Mouse (Mus musculus) hindbrain, embryonic 15.5 days (tissue): Measurements from ENCODE around the gene Kcnq4. TPM values are rescaled to one million over a fixed set of nuclear protein-coding genes. Genes with fewer than 3 reads are reported as not detected.

Experiments
- ATAC-seq: fragments of 200-750 bp; cut with Nextera tagmentation; 2 replicates; pipeline ENCODE4 v1.8.0; 2017; ENCODE audit warnings: low read depth, moderate number of reproducible peaks, moderate TSS enrichment; ENCODE audit not compliant: low FRiP score
- H3K27ac ChIP-seq: fragments of 300-500 bp; sonication (generic); replicated peaks from 2 replicates; pipeline ENCODE4 v1.5.1; 2015; ENCODE audit warnings: mild to moderate bottlenecking, inconsistent platforms
- H3K27me3 ChIP-seq: fragments of 300-500 bp; sonication (generic); 2 replicates; pipeline ENCODE4 v1.6.1; 2015; ENCODE audit warnings: control low read depth, inconsistent platforms
- H3K36me3 ChIP-seq: fragments of 300-500 bp; sonication (generic); 2 replicates; pipeline ENCODE4 v1.6.1; 2015; ENCODE audit warnings: control low read depth, inconsistent platforms
- H3K4me1 ChIP-seq: fragments of 300-500 bp; sonication (generic); replicated peaks from 2 replicates; pipeline ENCODE4 v1.6.1; 2015; ENCODE audit warnings: control low read depth, inconsistent platforms
- H3K4me2 ChIP-seq: fragments of 300-500 bp; sonication (generic); 2 replicates; pipeline ENCODE4 v1.6.1; 2015; ENCODE audit warnings: moderate library complexity, mild to moderate bottlenecking, inconsistent platforms
- H3K4me3 ChIP-seq: fragments of 300-500 bp; sonication (generic); 2 replicates; pipeline ENCODE4 v1.5.1; 2015; ENCODE audit warnings: mild to moderate bottlenecking, inconsistent platforms
- H3K9ac ChIP-seq: fragments of 300-500 bp; sonication (generic); 2 replicates; pipeline ENCODE4 v1.6.1; 2015; ENCODE audit warnings: inconsistent platforms
- H3K9me3 ChIP-seq: fragments of 300-500 bp; sonication (generic); 2 replicates; pipeline ENCODE4 v1.6.1; 2016; ENCODE audit warnings: control low read depth, inconsistent platforms
- WGBS: fragments of 180-500 bp; shearing (Covaris S2); methylation state at CpG from one replicate; pipeline ENCODE4 v1.1.7; 2015; 5-methylcytosine and 5-hydroxymethylcytosine counted together
- polyA plus RNA-seq: library from polyadenylated mRNA; unstranded; fragments of >200 nt; fragmentation: Nextera tagmentation; extraction: Ambion mirVana; gene quantifications from 2 replicates; pipeline ENCODE4 v1.2.1, GENCODE M21; 2015

The Kcnq4 gene
- polyA plus RNA-seq, 1 experiment from 2014 or later, result 7.0 TPM

- Histone ChIP-seq H3K4me2 (no peak overlapping the region), H3K27me3 (0 out of 2 replicates have a peak, but pooled peaks cover 5% of the 10 kb centered on the region), H3K36me3 (no peaks in the 10 kb centered on the region), H3K27ac (no peak overlapping the region), H3K4me1 (peaks cover 21% of the 10 kb centered on the region), H3K9ac (no peak overlapping the region), H3K4me3 (no peak overlapping the region), H3K9me3 (no peaks in the 10 kb centered on the region)
- WGBS, result 44% methylated on average over 5 of the region's 5 CpGs
- no peak for ATAC-seq
Measured at GRCm38 (mm10) chr4:120719152-120719551, 29.3 kb downstream of the Kcnq4 start.

GRCm38 (mm10) chr4:120717591-120717990 lies 30.8 kb downstream of the Kcnq4 start:
- Histone ChIP-seq H3K4me1 (peaks cover 32% of the 10 kb centered on the region), H3K4me3 (no peak overlapping the region), H3K4me2 (no peak overlapping the region), H3K9ac (no peak overlapping the region), H3K27ac (no peak overlapping the region), H3K27me3 (0 out of 2 replicates have a peak, but pooled peaks cover 5% of the 10 kb centered on the region), H3K36me3 (no peaks in the 10 kb centered on the region), H3K9me3 (no peaks in the 10 kb centered on the region)
- 65% methylated on average over 8 of the region's 8 CpGs for WGBS
- ATAC-seq, result no peak

GRCm38 (mm10) chr4:120716765-120717164 lies 31.6 kb downstream of the Kcnq4 start:
- Histone ChIP-seq H3K9me3 (no peaks in the 10 kb centered on the region), H3K27me3 (0 out of 2 replicates have a peak, but pooled peaks cover 5% of the 10 kb centered on the region), H3K27ac (no peak overlapping the region), H3K4me2 (peak overlapping the region; percentile 74), H3K4me1 (peaks cover 32% of the 10 kb centered on the region), H3K9ac (peak overlapping the region; percentile 28; the same call in 1 of the 2 replicates), H3K36me3 (no peaks in the 10 kb centered on the region), H3K4me3 (peak overlapping the region; percentile 38)
- WGBS, result 27% methylated on average over 12 of the region's 12 CpGs
- ATAC-seq, result no peak

- Histone ChIP-seq H3K4me2 (peak overlapping the region; percentile 74), H3K9ac (peak overlapping the region; percentile 28; the same call in 1 of the 2 replicates), H3K27ac (no peak overlapping the region), H3K9me3 (no peaks in the 10 kb centered on the region), H3K4me1 (peaks cover 32% of the 10 kb centered on the region), H3K27me3 (0 out of 2 replicates have a peak, but pooled peaks cover 5% of the 10 kb centered on the region), H3K4me3 (peak overlapping the region; percentile 38), H3K36me3 (no peaks in the 10 kb centered on the region)
- peak; percentile 82 for ATAC-seq
- WGBS, result 2% methylated on average over 12 of the region's 12 CpGs
Measured at GRCm38 (mm10) chr4:120716141-120716571, 32.3 kb downstream of the Kcnq4 start.

- H3K4me3 ChIP-seq, result no peak overlapping the region
- no peak overlapping the region for H3K9ac ChIP-seq
- no peak for ATAC-seq
- H3K36me3 ChIP-seq, result no peaks in the 10 kb centered on the region
- H3K27ac ChIP-seq, result no peak overlapping the region
- H3K27me3 ChIP-seq, result 0 out of 2 replicates have a peak, but pooled peaks cover 5% of the 10 kb centered on the region
- H3K9me3 ChIP-seq, result no peaks in the 10 kb centered on the region
- WGBS, result 58% methylated on average over 6 of the region's 6 CpGs
- H3K4me2 ChIP-seq, result no peak overlapping the region
- peaks cover 32% of the 10 kb centered on the region for H3K4me1 ChIP-seq
Measured at GRCm38 (mm10) chr4:120713856-120714497, 34.4 kb downstream of the Kcnq4 start.

- Histone ChIP-seq H3K27me3 (0 out of 2 replicates have a peak, but pooled peaks cover 5% of the 10 kb centered on the region), H3K9ac (no peak overlapping the region), H3K4me2 (no peak overlapping the region), H3K9me3 (no peaks in the 10 kb centered on the region), H3K4me1 (peaks cover 32% of the 10 kb centered on the region), H3K27ac (no peak overlapping the region), H3K36me3 (no peaks in the 10 kb centered on the region), H3K4me3 (no peak overlapping the region)
- WGBS, result 87% methylated on average over 6 of the region's 6 CpGs
- no peak for ATAC-seq
Measured at GRCm38 (mm10) chr4:120713021-120713420, 35.4 kb downstream of the Kcnq4 start.

GRCm38 (mm10) chr4:120712236-120712635 lies 36.2 kb downstream of the Kcnq4 start:
- no peak overlapping the region for H3K27ac ChIP-seq
- no peak for ATAC-seq
- 60% methylated on average over 12 of the region's 12 CpGs for WGBS
- H3K4me1 ChIP-seq, result peaks cover 32% of the 10 kb centered on the region
- no peak overlapping the region for H3K4me2 ChIP-seq
- H3K36me3 ChIP-seq, result no peaks in the 10 kb centered on the region
- H3K9me3 ChIP-seq, result no peaks in the 10 kb centered on the region
- no peak overlapping the region for H3K4me3 ChIP-seq
- 0 out of 2 replicates have a peak, but pooled peaks cover 5% of the 10 kb centered on the region for H3K27me3 ChIP-seq
- H3K9ac ChIP-seq, result no peak overlapping the region

- Histone ChIP-seq H3K27me3 (peaks cover 16% of the 10 kb centered on the region), H3K36me3 (no peaks in the 10 kb centered on the region), H3K4me2 (no peak overlapping the region), H3K27ac (no peak overlapping the region), H3K9me3 (no peaks in the 10 kb centered on the region), H3K4me1 (no peaks in the 10 kb centered on the region), H3K4me3 (no peak overlapping the region), H3K9ac (no peak overlapping the region)
- WGBS, result 94% methylated on average over 2 of the region's 2 CpGs
- no peak for ATAC-seq
Measured at GRCm38 (mm10) chr4:120702511-120702910, 45.9 kb downstream of the Kcnq4 start.

GRCm38 (mm10) chr4:120702056-120702455 lies 46.4 kb downstream of the Kcnq4 start:
- H3K4me3 ChIP-seq, result no peak overlapping the region
- H3K4me1 ChIP-seq, result no peaks in the 10 kb centered on the region
- H3K36me3 ChIP-seq, result no peaks in the 10 kb centered on the region
- H3K4me2 ChIP-seq, result no peak overlapping the region
- H3K27ac ChIP-seq, result no peak overlapping the region
- no peaks in the 10 kb centered on the region for H3K9me3 ChIP-seq
- ATAC-seq, result no peak
- peaks cover 17% of the 10 kb centered on the region for H3K27me3 ChIP-seq
- H3K9ac ChIP-seq, result no peak overlapping the region
- 60% methylated on average over 8 of the region's 8 CpGs for WGBS

GRCm38 (mm10) chr4:120701180-120701579 lies 47.2 kb downstream of the Kcnq4 start:
- 77% methylated on average over 3 of the region's 3 CpGs for WGBS
- Histone ChIP-seq H3K36me3 (no peaks in the 10 kb centered on the region), H3K27ac (no peak overlapping the region), H3K27me3 (peaks cover 17% of the 10 kb centered on the region), H3K9ac (no peak overlapping the region), H3K9me3 (no peaks in the 10 kb centered on the region), H3K4me3 (no peak overlapping the region), H3K4me1 (no peaks in the 10 kb centered on the region), H3K4me2 (no peak overlapping the region)
- no peak for ATAC-seq

GRCm38 (mm10) chr4:120697799-120698484 lies 50.5 kb downstream of the Kcnq4 start:
- ATAC-seq, result 0 out of 2 replicates have a peak, but pooled peaks have one; percentile 5
- Histone ChIP-seq H3K36me3 (no peaks in the 10 kb centered on the region), H3K9ac (no peak overlapping the region), H3K4me2 (peak overlapping the region; percentile 26; the same call in 1 of the 2 replicates), H3K27me3 (peaks cover 17% of the 10 kb centered on the region), H3K27ac (no peak overlapping the region), H3K4me3 (no peak overlapping the region), H3K9me3 (no peaks in the 10 kb centered on the region), H3K4me1 (no peaks in the 10 kb centered on the region)
- WGBS, result 17% methylated on average over 35 of the region's 35 CpGs

GRCm38 (mm10) chr4:120697353-120697752 lies 51.1 kb downstream of the Kcnq4 start:
- Histone ChIP-seq H3K27me3 (peaks cover 17% of the 10 kb centered on the region), H3K27ac (no peak overlapping the region), H3K4me3 (no peak overlapping the region), H3K4me1 (no peaks in the 10 kb centered on the region), H3K4me2 (no peak overlapping the region), H3K9me3 (no peaks in the 10 kb centered on the region), H3K36me3 (no peaks in the 10 kb centered on the region), H3K9ac (no peak overlapping the region)
- WGBS, result 93% methylated on average over 8 of the region's 8 CpGs
- no peak for ATAC-seq
